Mouse (Mus musculus) 3T3-L1 (cell line): Measurements from ENCODE around the gene Card19.
A peak's percentile ranks its signal among the peaks of the same experiment; 100 is the strongest.

Experiments used
- DNase-seq: peaks from one replicate; pipeline ENCODE4 v3.0.0-alpha.2; 2015; ENCODE audit warnings: low read depth, low spot score

Card19 gene

DNA sequence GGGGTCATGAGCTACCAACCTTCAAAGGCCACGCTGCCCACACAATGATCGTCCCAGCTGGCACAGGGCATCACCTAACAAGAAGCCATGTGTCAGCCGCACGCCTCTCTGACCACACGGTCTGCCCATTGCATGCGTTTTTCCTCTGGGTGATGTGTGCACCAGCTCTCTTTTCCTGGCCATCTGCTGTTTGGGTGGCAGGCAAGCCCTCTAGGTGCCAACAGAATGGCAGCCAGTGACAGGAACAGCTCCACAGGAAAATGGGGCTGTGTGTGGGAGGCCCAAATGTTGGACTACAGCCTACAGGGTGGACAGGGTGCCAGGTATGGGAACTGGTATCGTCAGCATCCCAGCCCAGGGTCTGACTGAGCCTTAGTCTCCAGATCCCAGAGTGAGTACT, 43.5 kb downstream of the Card19 start:
- no peak for DNase-seq

DNA sequence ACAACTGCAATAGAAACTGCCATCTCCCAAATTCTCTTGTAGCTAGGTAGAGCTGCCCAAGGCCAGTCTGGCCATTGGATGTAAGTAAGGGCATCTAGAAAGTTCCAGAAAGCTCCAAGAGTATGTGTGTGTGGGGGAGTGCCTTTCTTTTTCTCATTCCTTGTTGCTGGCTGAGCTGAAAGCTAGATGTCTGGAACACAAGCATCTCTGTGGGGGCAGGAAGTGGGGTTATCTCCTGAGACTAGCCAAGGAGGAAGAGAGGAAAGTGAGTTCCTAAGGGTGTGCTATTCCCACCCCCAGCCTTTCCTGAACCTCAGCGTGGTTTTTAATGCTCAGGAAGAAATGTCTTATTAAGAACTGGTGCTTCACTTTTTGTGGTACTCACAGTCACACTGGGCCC, 44.1 kb downstream of the Card19 start:
- DNase-seq, result no peak

DNA sequence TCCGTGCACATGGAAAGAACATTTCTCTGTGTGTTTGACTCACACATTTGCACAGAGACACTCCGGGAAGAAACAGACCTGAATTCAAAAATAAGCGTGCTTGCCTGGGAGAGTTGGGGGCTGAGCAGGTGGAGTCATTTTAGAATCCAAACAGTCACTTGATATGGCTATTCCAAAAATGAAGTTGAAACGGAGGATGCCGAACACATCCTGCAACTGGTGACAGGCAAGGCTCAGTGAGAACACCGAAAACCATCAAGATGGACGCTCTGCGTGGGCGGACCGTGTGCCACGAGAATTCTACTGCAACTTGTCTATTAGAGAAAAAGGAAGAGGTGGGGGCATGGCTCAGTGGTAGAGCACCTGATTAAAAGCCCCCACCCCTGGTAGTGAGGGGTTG, 45.2 kb downstream of the Card19 start:
- no peak for DNase-seq

DNA sequence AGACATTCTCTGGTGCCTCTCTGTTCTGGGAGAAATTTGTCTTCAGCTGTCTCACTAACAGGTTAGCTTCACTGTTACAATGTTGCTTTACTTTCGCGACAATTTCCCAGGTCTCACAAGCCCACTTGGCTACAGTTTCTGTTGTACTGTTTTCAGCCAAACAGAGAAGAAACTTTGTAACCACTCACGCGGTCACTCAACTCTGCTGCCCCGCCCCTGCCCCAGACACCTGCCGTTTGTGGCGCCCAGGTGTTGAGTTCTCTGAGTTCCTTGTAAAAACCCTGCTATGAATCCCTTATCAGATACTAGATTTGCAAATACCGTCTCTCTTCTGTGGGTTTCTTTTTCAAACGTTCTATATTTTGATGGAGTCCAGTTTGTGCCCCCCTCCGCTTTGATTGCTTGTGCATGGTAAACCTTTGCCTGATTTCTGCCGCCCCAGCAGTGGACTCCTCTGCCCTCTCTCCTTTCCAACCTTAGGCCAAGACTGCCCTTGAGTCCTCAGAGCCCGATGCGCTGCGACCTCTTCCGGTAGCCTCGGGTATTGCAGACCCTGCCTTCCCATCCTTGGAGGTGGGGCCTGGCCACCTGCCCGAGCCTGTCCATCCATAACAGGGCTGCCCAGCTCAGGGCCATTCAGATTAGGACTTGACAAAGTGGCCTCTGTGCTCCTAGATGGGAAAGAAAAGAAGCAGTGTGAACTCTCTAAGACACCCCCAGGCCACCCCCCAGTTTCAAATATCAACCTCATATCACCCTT, 46.2 kb downstream of the Card19 start:
- DNase-seq, result peak; percentile 73

DNA sequence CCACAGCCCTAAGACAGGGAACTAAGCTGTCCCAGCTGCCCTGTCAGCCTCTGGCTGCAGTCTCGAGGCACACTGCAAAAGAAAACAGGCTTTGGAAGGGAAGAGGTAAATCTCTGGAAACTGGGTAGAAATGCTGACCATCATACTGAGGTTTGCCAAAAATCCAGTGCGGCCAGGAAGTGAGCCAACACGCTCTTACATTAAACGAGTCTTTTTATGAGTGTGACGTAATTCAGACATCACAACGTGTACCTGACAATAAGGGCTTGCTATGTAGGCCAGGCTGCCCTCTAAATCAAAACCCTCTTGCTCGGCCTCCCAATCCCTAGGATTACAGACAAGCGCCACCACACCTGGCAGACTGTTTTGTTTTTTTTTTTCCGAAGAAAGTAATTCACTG, 48.8 kb downstream of the Card19 start:
- no peak for DNase-seq

DNA sequence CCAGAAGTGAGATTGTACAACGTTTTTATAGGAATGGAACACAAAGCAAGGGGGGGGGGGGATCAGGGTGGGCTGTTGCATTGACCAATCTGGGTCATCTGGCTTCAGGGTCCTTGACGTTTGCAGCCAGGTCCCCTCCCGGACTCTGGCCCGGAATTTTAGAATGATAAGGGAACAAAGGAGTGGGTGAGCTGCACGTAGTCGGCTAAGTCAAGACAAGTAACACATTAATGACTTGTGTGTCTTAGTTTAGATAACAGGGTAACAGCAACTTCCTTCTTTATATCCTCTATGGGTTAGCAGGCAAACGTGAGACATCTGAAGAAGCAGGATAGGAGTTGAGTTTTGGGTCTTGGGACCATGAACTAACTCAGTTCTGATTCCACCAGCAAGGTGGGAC, 52.2 kb downstream of the Card19 start:
- no peak for DNase-seq

DNA sequence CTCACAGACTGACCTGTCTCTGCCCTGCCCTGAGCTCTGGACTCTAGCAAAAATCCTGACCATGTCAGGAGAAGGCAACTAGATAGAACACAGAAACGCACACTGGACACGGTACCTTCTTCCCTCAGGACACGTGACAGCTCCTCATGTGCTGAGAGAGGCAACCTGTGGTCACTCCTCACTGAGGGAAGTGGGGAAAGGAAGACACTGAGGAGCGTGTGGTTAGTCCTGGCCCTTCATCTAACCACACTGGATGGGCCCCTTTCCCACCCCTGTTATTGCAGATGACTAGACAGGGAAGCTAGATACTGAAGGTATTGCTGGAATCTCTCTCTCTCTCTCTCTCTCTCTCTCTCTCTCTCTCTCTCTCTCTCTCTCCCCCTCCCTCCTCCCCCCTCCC, 53.1 kb downstream of the Card19 start:
- DNase-seq, result no peak

DNA sequence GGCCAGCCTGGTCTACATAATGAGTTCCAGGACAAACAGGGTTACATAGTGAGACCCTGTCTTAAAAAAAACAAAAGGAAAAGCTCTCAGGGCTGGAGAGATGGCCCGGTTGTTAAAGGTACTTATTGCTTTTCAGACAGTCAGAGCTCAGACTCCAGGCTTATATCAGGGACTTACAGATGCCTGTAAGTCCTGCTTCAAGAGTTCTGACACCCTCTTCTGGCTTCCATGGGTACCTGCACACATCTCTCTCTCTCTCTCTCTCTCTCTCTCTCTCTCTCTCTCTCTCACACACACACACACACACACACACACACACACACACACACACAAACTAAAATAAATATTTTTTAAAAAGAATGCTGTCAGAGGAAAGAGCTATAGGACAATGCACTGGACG, 54.6 kb downstream of the Card19 start:
- no peak for DNase-seq

DNA sequence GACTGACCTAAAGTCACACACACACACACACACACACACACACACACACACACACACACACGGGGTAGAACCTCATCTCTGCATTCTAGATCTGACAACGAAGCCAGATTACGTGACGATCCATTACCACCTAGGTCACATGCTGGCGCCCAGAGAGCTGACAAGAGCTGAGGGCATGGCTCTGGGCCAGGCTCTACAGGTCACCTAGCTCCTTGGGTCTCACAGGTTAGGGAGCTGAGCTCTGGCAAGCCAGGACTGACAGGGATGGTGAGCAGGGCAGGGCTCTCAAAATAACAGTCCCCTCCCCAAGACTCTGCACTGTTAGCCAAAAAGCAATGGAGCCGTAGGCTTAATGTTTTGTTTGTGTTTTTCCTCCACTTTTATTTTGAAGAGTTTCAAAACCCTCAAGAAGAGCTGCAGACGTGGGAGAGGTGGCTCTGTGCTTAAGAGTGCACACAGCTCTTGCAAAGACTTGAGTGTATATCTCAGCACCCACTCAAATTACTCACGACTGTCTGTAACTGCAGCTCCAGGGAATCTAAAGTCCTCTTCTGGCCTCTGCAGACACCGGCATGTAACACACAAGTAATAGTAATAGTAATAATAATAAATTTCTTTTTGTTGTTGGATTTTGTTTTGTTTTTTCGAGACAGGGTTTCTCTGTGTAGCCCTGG, 57.7 kb downstream of the Card19 start:
- DNase-seq, result no peak

DNA sequence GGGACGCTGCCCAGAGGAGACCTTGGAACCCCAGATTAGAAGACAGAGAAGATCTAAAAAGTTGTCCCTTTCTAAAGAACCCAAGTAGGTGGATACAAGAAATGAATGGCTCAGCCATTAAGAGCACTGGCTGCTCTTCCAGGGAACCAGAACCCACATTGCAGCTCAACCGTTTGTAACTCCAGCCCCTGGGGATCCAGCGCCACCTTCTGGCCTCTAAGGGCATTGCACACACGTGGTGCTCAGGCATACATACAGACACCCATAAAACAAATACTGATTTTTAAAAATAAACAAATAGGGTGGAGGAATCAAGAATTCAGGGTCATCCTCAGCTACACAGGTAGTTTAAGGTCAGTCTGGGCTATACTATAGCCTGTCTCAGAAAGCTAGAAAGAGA, 59.2 kb downstream of the Card19 start:
- no peak for DNase-seq

DNA sequence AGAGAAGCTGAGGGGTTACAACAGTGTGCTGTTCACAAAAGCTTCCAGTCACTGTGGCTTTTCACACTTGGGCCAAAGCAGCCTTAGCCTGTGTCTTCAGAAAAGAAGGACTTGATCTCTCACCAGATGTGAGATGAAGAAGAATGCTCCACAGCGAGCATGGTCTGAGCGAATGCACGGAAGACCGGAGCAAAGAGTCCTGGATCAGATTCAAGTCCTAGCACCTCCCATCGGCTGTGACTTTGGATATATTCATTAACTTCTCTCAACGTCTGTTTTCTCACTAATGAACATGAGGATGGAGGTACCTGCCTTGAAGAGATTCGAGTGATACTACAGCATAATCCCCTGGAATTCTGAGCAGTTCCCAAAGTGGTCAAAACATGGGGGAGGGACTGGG, 61.2 kb downstream of the Card19 start:
- DNase-seq, result no peak

DNA sequence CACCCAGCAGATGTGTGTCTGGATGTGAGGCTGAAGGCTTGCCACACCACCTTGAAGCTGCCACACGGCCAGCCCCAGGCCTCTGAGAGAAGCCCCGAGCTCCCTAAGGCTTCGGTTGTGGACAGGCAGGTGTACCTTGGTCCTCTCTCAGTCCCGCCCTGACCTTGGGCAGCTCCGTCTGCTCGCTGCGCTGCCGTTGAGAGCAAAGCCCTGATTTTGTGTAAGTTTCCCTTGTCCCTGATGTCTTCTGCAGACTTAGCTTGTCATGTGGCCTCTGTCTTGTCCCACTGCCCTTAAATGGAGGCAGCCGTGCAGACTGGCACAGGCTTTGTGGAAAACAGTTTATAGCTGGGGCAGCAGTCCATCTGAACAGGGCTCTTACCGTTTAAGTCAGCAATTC, 61.8 kb downstream of the Card19 start:
- no peak for DNase-seq
